Mouse (Mus musculus): ENCODE measurements around the gene Rps10. TPM values are rescaled to one million over a fixed set of nuclear protein-coding genes. Genes with fewer than 3 reads are reported as not detected.

The Rps10 gene
- polyA plus RNA-seq, 1 experiment from 2014 or later, result 514 TPM

- Histone ChIP-seq H3K4me3 (ENCODE audit: low read length) (no peak overlapping the region), H3K9ac (ENCODE audit: low read length) (no peak overlapping the region), H3K36me3 (ENCODE audit: control insufficient read depth, insufficient read depth) (peaks cover 18% of the 10 kb centered on the region; the same call in 1 of the 2 replicates), H3K4me2 (ENCODE audit: low read depth, low read length) (no peak overlapping the region), H3K4me1 (ENCODE audit: control insufficient read depth, insufficient read depth, low read length) (peaks cover 71% of the 10 kb centered on the region), H3K27ac (ENCODE audit: low read length) (no peak overlapping the region), H3K9me3 (replicated peaks; ENCODE audit: control insufficient read depth, low read length) (no peaks in the 10 kb centered on the region), H3K27me3 (ENCODE audit: control insufficient read depth, insufficient read depth, low read length) (no peaks in the 10 kb centered on the region)
- ATAC-seq (replicated peaks; ENCODE audit: extremely low read depth, insufficient read depth, low FRiP score), result no peak
- WGBS, result 96% methylated on average over 7 of the region's 7 CpGs
These were observed 43.9 kb downstream of the Rps10 start for GRCm38 (mm10) chr17:27592565-27592910.

- no peak overlapping the region for H3K4me2 ChIP-seq (ENCODE audit: low read depth, low read length)
- H3K27me3 ChIP-seq (ENCODE audit: control insufficient read depth, insufficient read depth, low read length), result no peaks in the 10 kb centered on the region
- peaks cover 71% of the 10 kb centered on the region for H3K4me1 ChIP-seq (ENCODE audit: control insufficient read depth, insufficient read depth, low read length)
- WGBS, result 87% methylated on average over 12 of the region's 12 CpGs
- no peaks in the 10 kb centered on the region for H3K9me3 ChIP-seq (replicated peaks; ENCODE audit: control insufficient read depth, low read length)
- H3K36me3 ChIP-seq (ENCODE audit: control insufficient read depth, insufficient read depth), result peaks cover 18% of the 10 kb centered on the region; the same call in 1 of the 2 replicates
- H3K4me3 ChIP-seq (ENCODE audit: low read length), result no peak overlapping the region
- peak overlapping the region; percentile 56 for H3K27ac ChIP-seq (ENCODE audit: low read length)
- no peak overlapping the region; the same call in 1 of the 2 replicates for H3K9ac ChIP-seq (ENCODE audit: low read length)
- ATAC-seq (replicated peaks; ENCODE audit: extremely low read depth, insufficient read depth, low FRiP score), result no peak
These were observed 44.5 kb downstream of the Rps10 start for GRCm38 (mm10) chr17:27591826-27592564.

- Histone ChIP-seq H3K27ac (ENCODE audit: low read length) (peak overlapping the region; percentile 95), H3K4me1 (ENCODE audit: control insufficient read depth, insufficient read depth, low read length) (peaks cover 59% of the 10 kb centered on the region), H3K36me3 (ENCODE audit: control insufficient read depth, insufficient read depth) (peaks cover 13% of the 10 kb centered on the region), H3K9me3 (replicated peaks; ENCODE audit: control insufficient read depth, low read length) (no peaks in the 10 kb centered on the region), H3K27me3 (ENCODE audit: control insufficient read depth, insufficient read depth, low read length) (no peaks in the 10 kb centered on the region), H3K4me2 (ENCODE audit: low read depth, low read length) (no peak overlapping the region), H3K4me3 (ENCODE audit: low read length) (no peak overlapping the region), H3K9ac (ENCODE audit: low read length) (peak overlapping the region; percentile 65; the same call in 1 of the 2 replicates)
- WGBS, result 46% methylated on average over 8 of the region's 8 CpGs
- ATAC-seq (replicated peaks; ENCODE audit: extremely low read depth, insufficient read depth, low FRiP score), result no peak; the same call in 1 of the 2 replicates
These were observed 48.2 kb downstream of the Rps10 start for GRCm38 (mm10) chr17:27588231-27588630.

GRCm38 (mm10) chr17:27587252-27587651 lies 49.2 kb downstream of the Rps10 start:
- H3K9me3 ChIP-seq (replicated peaks; ENCODE audit: control insufficient read depth, low read length), result no peaks in the 10 kb centered on the region
- H3K27ac ChIP-seq (ENCODE audit: low read length), result peak overlapping the region; percentile 95
- peaks cover 11% of the 10 kb centered on the region for H3K36me3 ChIP-seq (ENCODE audit: control insufficient read depth, insufficient read depth)
- H3K9ac ChIP-seq (ENCODE audit: low read length), result peak overlapping the region; percentile 65
- H3K4me1 ChIP-seq (ENCODE audit: control insufficient read depth, insufficient read depth, low read length), result peaks cover 58% of the 10 kb centered on the region
- peak; percentile 87 for ATAC-seq (replicated peaks; ENCODE audit: extremely low read depth, insufficient read depth, low FRiP score)
- H3K4me3 ChIP-seq (ENCODE audit: low read length), result no peak overlapping the region
- no peaks in the 10 kb centered on the region for H3K27me3 ChIP-seq (ENCODE audit: control insufficient read depth, insufficient read depth, low read length)
- WGBS, result 43% methylated on average over 12 of the region's 12 CpGs
- peak overlapping the region; percentile 38 for H3K4me2 ChIP-seq (ENCODE audit: low read depth, low read length)

GRCm38 (mm10) chr17:27586661-27587060 lies 49.8 kb downstream of the Rps10 start:
- H3K9ac ChIP-seq (ENCODE audit: low read length), result peak overlapping the region; percentile 56
- 44% methylated on average over 9 of the region's 9 CpGs for WGBS
- peak; percentile 49 for ATAC-seq (replicated peaks; ENCODE audit: extremely low read depth, insufficient read depth, low FRiP score)
- peaks cover 17% of the 10 kb centered on the region for H3K36me3 ChIP-seq (ENCODE audit: control insufficient read depth, insufficient read depth)
- H3K27ac ChIP-seq (ENCODE audit: low read length), result peak overlapping the region; percentile 95
- H3K4me1 ChIP-seq (ENCODE audit: control insufficient read depth, insufficient read depth, low read length), result peaks cover 53% of the 10 kb centered on the region
- H3K9me3 ChIP-seq (replicated peaks; ENCODE audit: control insufficient read depth, low read length), result no peaks in the 10 kb centered on the region
- H3K4me3 ChIP-seq (ENCODE audit: low read length), result no peak overlapping the region
- H3K27me3 ChIP-seq (ENCODE audit: control insufficient read depth, insufficient read depth, low read length), result no peaks in the 10 kb centered on the region
- H3K4me2 ChIP-seq (ENCODE audit: low read depth, low read length), result peak overlapping the region; percentile 38

- peaks cover 28% of the 10 kb centered on the region for H3K36me3 ChIP-seq (ENCODE audit: control insufficient read depth, insufficient read depth)
- H3K9ac ChIP-seq (ENCODE audit: low read length), result no peak overlapping the region
- H3K27me3 ChIP-seq (ENCODE audit: control insufficient read depth, insufficient read depth, low read length), result no peaks in the 10 kb centered on the region
- no peak for ATAC-seq (replicated peaks; ENCODE audit: extremely low read depth, insufficient read depth, low FRiP score)
- H3K27ac ChIP-seq (ENCODE audit: low read length), result no peak overlapping the region
- WGBS, result 80% methylated on average over 13 of the region's 13 CpGs
- H3K9me3 ChIP-seq (replicated peaks; ENCODE audit: control insufficient read depth, low read length), result no peaks in the 10 kb centered on the region
- no peak overlapping the region for H3K4me3 ChIP-seq (ENCODE audit: low read length)
- H3K4me2 ChIP-seq (ENCODE audit: low read depth, low read length), result no peak overlapping the region
- H3K4me1 ChIP-seq (ENCODE audit: control insufficient read depth, insufficient read depth, low read length), result peaks cover 21% of the 10 kb centered on the region
These were observed 53.1 kb downstream of the Rps10 start for GRCm38 (mm10) chr17:27583185-27583894.

Other genes starting within 250 kb of the Rps10 start
- 0.25 and 0.30 TPM in 2 replicates for gene Grm4, start 115.3 kb downstream of the Rps10 start, polyA plus RNA-seq (2015; fragmentation: Nextera tagmentation; extraction: Ambion mirVana)
- gene Hmga1, start 80.2 kb downstream of the Rps10 start, polyA plus RNA-seq (2015; fragmentation: Nextera tagmentation; extraction: Ambion mirVana), result 135 and 186 TPM in 2 replicates
- gene AI413582, start 70.9 kb downstream of the Rps10 start, polyA plus RNA-seq (2015; fragmentation: Nextera tagmentation; extraction: Ambion mirVana), result 22.2 and 22.6 TPM in 2 replicates
- 162 and 176 TPM in 2 replicates for gene Nudt3, start 13.2 kb downstream of the Rps10 start, polyA plus RNA-seq (2015; fragmentation: Nextera tagmentation; extraction: Ambion mirVana)
- not detected in 2 replicates for gene RPS10-NUDT3, start 1.4 kb downstream of the Rps10 start, polyA plus RNA-seq (2015; fragmentation: Nextera tagmentation; extraction: Ambion mirVana)
- gene Pacsin1, start 18.8 kb upstream of the Rps10 start, polyA plus RNA-seq (2015; fragmentation: Nextera tagmentation; extraction: Ambion mirVana), result 0.55 and 0.76 TPM in 2 replicates
- 0.39 and 0.61 TPM in 2 replicates for gene Spdef, start 92.3 kb upstream of the Rps10 start, polyA plus RNA-seq (2015; fragmentation: Nextera tagmentation; extraction: Ambion mirVana)
- 15.4 and 16.0 TPM in 2 replicates for gene D17Wsu92e, start 184.0 kb upstream of the Rps10 start, polyA plus RNA-seq (2015; fragmentation: Nextera tagmentation; extraction: Ambion mirVana)
- gene Snrpc, start 201.5 kb upstream of the Rps10 start, polyA plus RNA-seq (2015; fragmentation: Nextera tagmentation; extraction: Ambion mirVana), result 186 and 189 TPM in 2 replicates
- 2.4 and 3.0 TPM in 2 replicates for gene Uhrf1bp1, start 219.8 kb upstream of the Rps10 start, polyA plus RNA-seq (2015; fragmentation: Nextera tagmentation; extraction: Ambion mirVana)

All from heart, embryonic 16.5 days (tissue).